Mouse (Mus musculus): Measurements from ENCODE around the gene Gm20388. TPM values are rescaled to one million over a fixed set of nuclear protein-coding genes. Genes with fewer than 3 reads are reported as not detected.

Gm20388 gene
- total RNA-seq, 1 experiment from 2014 or later = 35.7 TPM

GRCm38 (mm10) chr8:123961371-123961770 lies 4050.7 kb downstream of the Gm20388 start:
- ATAC-seq (replicated peaks; ENCODE audit: low read depth, poor library complexity, severe bottlenecking) = no peak

- ATAC-seq (replicated peaks; ENCODE audit: low read depth, poor library complexity, severe bottlenecking) = peak; percentile 65; the same call in 1 of the 2 replicates
Measured at GRCm38 (mm10) chr8:123966896-123967295, 4056.3 kb downstream of the Gm20388 start.

GRCm38 (mm10) chr8:123973495-123973894 lies 4062.9 kb downstream of the Gm20388 start:
- ATAC-seq (replicated peaks; ENCODE audit: low read depth, poor library complexity, severe bottlenecking) = no peak

- ATAC-seq (replicated peaks; ENCODE audit: low read depth, poor library complexity, severe bottlenecking) = no peak
Measured at GRCm38 (mm10) chr8:123977499-123977898, 4066.9 kb downstream of the Gm20388 start.

GRCm38 (mm10) chr8:123978166-123978838 lies 4067.7 kb downstream of the Gm20388 start:
- ATAC-seq (replicated peaks; ENCODE audit: low read depth, poor library complexity, severe bottlenecking) = peak; percentile 9; the same call in 1 of the 2 replicates

- ATAC-seq (replicated peaks; ENCODE audit: low read depth, poor library complexity, severe bottlenecking) = peak; percentile 37
Measured at GRCm38 (mm10) chr8:123978926-123979325, 4068.3 kb downstream of the Gm20388 start.

- no peak for ATAC-seq (replicated peaks; ENCODE audit: low read depth, poor library complexity, severe bottlenecking)
Measured at GRCm38 (mm10) chr8:123980239-123980638, 4069.6 kb downstream of the Gm20388 start.

- no peak for ATAC-seq (replicated peaks; ENCODE audit: low read depth, poor library complexity, severe bottlenecking)
Measured at GRCm38 (mm10) chr8:123981674-123982073, 4071.0 kb downstream of the Gm20388 start.

- no peak for ATAC-seq (replicated peaks; ENCODE audit: low read depth, poor library complexity, severe bottlenecking)
Measured at GRCm38 (mm10) chr8:123982291-123982793, 4071.7 kb downstream of the Gm20388 start.

- peak; percentile 67 for ATAC-seq (replicated peaks; ENCODE audit: low read depth, poor library complexity, severe bottlenecking)
Measured at GRCm38 (mm10) chr8:123982826-123983400, 4072.3 kb downstream of the Gm20388 start, which contains the start of gene Abcb10. TSS of gene Abcb10 (minus strand) at chr8:123983122.

- peak; percentile 85 for ATAC-seq (replicated peaks; ENCODE audit: low read depth, poor library complexity, severe bottlenecking)
Measured at GRCm38 (mm10) chr8:123988605-123989038, 4078.0 kb downstream of the Gm20388 start.

- ATAC-seq (replicated peaks; ENCODE audit: low read depth, poor library complexity, severe bottlenecking) = no peak
Measured at GRCm38 (mm10) chr8:123989128-123989527, 4078.5 kb downstream of the Gm20388 start.

- ATAC-seq (replicated peaks; ENCODE audit: low read depth, poor library complexity, severe bottlenecking) = no peak
Measured at GRCm38 (mm10) chr8:123990277-123991049, 4079.8 kb downstream of the Gm20388 start.

GRCm38 (mm10) chr8:123992587-123992986 lies 4081.9 kb downstream of the Gm20388 start:
- no peak for ATAC-seq (replicated peaks; ENCODE audit: low read depth, poor library complexity, severe bottlenecking)

- ATAC-seq (replicated peaks; ENCODE audit: low read depth, poor library complexity, severe bottlenecking) = no peak
Measured at GRCm38 (mm10) chr8:123993597-123993996, 4083.0 kb downstream of the Gm20388 start.

GRCm38 (mm10) chr8:123993997-123994396 lies 4083.4 kb downstream of the Gm20388 start:
- ATAC-seq (replicated peaks; ENCODE audit: low read depth, poor library complexity, severe bottlenecking) = no peak

- no peak for ATAC-seq (replicated peaks; ENCODE audit: low read depth, poor library complexity, severe bottlenecking)
Measured at GRCm38 (mm10) chr8:123999568-123999967, 4088.9 kb downstream of the Gm20388 start.

GRCm38 (mm10) chr8:124002546-124003108 lies 4092.0 kb downstream of the Gm20388 start:
- no peak for ATAC-seq (replicated peaks; ENCODE audit: low read depth, poor library complexity, severe bottlenecking)

- peak; percentile 71 for ATAC-seq (replicated peaks; ENCODE audit: low read depth, poor library complexity, severe bottlenecking)
Measured at GRCm38 (mm10) chr8:124007829-124008228, 4097.2 kb downstream of the Gm20388 start.

- ATAC-seq (replicated peaks; ENCODE audit: low read depth, poor library complexity, severe bottlenecking) = no peak
Measured at GRCm38 (mm10) chr8:124011580-124011979, 4100.9 kb downstream of the Gm20388 start.

Measured in common myeloid progenitor, adult 5-6 weeks (primary cell).